Mouse (Mus musculus): ENCODE results near the gene Chn2.

Chn2 gene

DNA sequence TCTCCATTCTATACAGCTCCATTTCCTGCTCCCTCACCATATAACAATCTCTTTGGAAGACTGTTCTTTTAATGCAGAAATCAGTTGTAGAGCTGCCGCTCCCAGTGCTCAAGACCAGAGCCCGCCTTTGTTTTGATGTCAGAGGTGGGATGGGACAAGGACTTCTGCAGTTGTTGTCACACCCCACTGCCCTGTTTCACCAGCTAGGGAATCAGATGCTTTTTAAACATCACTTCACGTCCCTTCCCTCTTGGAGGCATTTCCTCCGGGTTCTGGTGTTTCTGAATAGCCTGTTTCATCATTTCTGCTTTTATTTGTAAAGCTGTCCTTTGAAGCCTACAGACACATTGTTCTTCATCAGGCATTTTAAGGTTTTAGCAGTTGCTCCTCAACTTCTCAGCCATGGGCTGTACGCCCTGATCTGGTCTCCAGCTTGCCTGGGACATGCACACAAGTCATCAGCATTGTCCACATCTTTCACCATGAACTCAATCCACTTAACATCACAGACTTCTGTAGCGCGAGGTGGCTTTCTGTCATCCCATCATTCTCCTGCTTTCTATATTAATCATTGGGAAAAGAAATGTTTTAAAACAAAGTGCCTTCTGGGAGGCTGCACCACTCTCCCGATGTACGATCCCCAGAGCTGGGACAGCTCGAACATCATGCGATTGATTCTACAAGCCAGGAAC lies 160.8 kb downstream of the Chn2 start:
- no peak for DNase-seq (ENCODE audit: low read depth, low spot score)

DNA sequence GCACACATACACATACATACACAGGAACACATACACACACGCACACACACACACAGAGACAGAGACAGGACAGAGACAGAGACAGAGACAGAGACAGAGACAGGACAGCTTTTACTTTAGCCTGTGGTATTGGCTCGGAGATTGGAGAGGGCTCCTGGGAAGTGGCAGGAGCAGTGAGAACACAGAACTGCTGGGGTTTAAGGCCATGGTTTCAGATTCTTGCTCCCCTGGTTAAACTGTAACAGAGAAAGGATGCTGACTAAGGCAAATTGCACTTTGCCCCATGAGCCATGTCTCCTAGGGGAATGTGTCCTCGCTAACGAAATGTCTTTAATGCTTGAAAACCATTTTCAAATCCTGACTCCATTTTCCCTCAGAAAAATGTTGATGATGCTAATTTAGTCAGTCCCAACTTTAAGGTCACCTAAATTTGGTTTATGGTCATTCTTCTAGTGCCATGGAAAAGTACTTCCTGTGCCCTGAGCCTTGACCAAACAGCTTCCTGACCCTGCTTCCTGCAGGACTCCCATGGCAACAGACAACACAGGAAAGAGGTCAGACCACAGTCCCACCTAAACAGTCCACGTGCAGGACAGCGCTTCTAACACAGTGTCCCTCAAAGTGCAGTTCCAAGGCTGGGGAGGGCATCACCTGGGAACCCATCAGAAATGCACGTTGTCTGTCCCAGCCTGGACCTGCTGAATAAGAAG lies 163.1 kb downstream of the Chn2 start:
- no peak for DNase-seq (ENCODE audit: low read depth, low spot score)

DNA sequence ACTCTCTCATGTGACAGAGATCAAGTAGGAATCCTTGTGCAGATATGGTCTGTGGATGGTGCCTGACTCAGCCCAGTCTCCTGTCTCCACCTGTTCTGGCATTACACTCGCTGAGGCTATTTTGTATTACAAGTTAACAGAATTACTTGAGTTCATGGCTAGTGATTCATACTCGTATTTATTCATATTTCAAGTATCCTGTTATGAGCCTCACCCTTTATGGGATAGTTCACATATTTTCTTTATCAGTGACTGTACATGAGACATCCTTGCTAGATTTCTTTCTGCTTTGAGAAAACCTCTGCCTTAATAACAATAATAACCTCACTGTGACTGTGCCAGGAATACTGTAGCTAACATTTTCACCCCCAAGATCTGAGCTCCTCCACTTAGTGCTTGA lies 164.0 kb downstream of the Chn2 start:
- DNase-seq (ENCODE audit: low read depth, low spot score) = no peak

- no peak for DNase-seq (ENCODE audit: low read depth, low spot score)
These were observed 164.6 kb downstream of the Chn2 start for GRCm38 (mm10) chr6:54203926-54204325.

DNA sequence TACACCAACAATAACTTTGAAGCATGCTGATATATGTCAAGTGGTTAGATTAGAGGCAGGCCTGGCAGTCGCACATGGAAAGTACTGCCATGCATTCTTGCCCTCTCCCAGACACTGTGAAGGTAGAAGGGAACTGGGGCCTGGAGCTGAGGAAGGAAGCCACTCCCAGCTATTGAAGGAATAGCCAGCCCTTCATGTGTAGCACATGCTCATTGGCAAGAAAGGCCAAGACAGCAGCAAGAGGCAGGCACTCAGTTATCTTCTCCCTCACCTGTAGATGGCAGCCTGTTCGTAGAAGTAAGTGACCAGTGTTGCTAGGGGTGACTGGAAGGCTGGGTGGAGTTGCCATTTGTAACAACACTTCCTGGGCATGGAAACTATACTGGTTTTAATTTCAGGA lies 165.6 kb downstream of the Chn2 start:
- no peak for DNase-seq (ENCODE audit: low read depth, low spot score)

DNA sequence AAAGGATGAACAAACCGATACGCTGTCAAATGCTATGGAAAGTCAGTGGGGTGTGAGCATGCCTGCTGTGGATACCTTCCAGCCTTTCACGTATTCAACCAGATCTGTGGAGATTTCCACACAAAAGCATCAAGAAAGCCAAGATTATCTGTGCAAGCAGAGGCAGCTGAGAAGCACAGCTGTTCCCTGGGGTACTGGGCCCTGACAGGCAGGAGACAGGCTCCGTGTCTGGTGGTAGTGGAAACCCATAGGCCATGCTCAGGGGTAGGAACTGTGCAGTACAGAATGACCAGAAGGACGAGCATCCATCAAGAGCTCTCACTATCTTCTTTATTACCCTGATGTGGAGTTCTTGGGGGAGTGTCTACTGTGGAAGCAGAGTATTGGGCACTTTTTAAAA lies 166.1 kb downstream of the Chn2 start:
- DNase-seq (ENCODE audit: low read depth, low spot score) = no peak

- DNase-seq (ENCODE audit: low read depth, low spot score) = no peak
These were observed 166.9 kb downstream of the Chn2 start for GRCm38 (mm10) chr6:54206221-54206738.

DNA sequence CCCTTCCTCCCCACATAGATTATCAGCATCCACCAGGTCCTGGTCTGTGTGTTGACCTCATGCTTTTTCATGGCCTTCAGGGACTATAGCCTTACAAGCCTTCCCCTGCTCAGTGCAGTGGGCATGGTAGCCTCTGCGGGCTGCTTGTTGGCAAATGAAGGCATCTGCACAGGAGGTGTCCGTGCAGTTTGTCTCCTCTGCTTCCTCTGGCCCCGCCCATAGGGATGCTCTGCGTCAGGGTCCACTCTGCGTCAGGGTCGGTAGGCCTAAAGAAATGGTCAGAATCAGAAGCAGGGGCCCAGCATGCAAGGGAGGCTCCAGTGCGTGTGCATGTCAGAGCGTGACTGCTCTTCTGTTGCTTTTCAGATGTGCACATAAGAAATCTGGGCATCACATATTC lies 169.4 kb downstream of the Chn2 start:
- DNase-seq (ENCODE audit: low read depth, low spot score) = no peak

- no peak for DNase-seq (ENCODE audit: low read depth, low spot score)
These were observed 171.6 kb downstream of the Chn2 start for GRCm38 (mm10) chr6:54210971-54211370.

GRCm38 (mm10) chr6:54211939-54212338 lies 172.6 kb downstream of the Chn2 start:
- no peak for DNase-seq (ENCODE audit: low read depth, low spot score)

GRCm38 (mm10) chr6:54213743-54214142 lies 174.4 kb downstream of the Chn2 start:
- no peak for DNase-seq (ENCODE audit: low read depth, low spot score)

GRCm38 (mm10) chr6:54215636-54216035 lies 176.3 kb downstream of the Chn2 start:
- DNase-seq (ENCODE audit: low read depth, low spot score) = no peak

- no peak for DNase-seq (ENCODE audit: low read depth, low spot score)
These were observed 177.2 kb downstream of the Chn2 start for GRCm38 (mm10) chr6:54216512-54216911.

- DNase-seq (ENCODE audit: low read depth, low spot score) = no peak
These were observed 180.8 kb downstream of the Chn2 start for GRCm38 (mm10) chr6:54220124-54220523.

DNA sequence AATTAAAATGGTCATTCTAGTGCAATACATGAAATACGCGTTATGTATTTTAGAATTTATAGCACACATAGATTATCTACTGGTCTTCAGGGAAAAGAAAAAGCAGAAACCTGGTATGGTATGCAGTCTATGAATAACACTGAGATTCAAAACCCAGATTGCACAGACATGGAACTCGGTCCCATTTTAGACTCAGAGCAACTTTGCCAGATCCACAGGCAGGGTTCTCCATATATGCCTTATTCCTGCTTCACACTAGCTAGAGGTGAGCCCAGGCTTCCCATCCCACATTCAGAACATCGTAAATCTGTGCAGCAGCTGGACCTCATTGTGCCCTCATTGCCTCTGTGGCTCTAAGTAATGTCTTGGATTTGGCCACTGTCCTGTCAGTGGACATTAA lies 184.2 kb downstream of the Chn2 start:
- no peak for DNase-seq (ENCODE audit: low read depth, low spot score)

DNA sequence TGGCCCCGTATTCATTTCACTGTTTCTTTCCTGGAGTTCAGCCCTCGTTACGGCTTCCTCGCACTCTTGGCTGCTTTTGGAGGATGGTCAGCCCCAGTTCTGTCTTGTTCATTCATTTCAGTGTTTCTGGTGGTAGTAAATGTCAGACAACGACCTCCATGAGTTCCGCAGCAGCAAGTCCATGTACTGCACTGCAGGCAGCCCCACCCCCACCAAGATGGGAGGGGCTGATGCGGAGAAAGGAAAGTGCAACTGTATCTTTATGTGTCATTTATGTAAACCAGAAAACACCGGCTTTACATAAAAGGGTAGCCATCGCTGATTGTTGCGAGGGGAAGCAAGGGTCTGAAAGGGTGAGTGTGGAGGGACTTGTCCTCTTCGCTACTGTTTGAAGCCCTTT lies 185.0 kb downstream of the Chn2 start:
- DNase-seq (ENCODE audit: low read depth, low spot score) = peak; percentile 14

DNA sequence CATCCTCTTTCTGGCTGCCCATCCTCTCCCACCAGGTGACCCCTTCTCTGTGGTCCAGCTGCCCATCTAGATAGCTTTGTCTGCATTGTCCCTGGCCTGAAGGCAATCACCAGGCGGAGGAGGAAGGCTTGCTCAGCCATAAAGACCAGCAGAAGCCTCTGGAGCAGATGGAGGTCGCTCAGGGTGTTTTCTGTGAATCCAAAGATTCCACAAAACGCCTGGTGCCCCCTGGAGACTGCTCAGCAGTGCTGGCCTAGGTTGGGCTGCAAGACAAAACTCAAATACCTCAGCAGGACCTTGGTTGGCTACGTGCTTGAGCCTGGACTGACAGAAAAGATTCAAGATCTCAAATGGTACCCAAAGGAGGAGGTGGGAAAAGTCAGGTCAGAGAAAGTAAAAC lies 186.0 kb downstream of the Chn2 start:
- no peak for DNase-seq (ENCODE audit: low read depth, low spot score)

DNA sequence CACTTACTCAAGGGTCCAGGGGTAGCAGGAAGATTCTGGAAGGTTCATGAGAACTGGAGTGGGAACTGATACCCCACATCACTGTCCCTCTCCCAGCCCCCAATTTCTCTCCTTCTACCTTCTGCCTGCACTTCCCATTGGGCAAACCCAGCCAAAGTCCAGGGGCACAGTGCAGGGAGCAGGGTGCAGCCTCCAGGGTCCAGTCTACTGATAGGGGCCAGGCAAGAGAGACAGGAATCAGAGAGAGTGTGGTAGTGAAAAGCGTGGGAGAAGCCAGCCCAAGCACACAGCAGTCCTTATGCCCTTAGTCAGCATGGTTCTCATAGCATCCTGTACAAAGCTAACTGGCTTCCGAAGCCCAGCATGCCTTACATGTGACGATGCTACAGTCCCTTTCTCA lies 187.7 kb downstream of the Chn2 start:
- no peak for DNase-seq (ENCODE audit: low read depth, low spot score)

DNA sequence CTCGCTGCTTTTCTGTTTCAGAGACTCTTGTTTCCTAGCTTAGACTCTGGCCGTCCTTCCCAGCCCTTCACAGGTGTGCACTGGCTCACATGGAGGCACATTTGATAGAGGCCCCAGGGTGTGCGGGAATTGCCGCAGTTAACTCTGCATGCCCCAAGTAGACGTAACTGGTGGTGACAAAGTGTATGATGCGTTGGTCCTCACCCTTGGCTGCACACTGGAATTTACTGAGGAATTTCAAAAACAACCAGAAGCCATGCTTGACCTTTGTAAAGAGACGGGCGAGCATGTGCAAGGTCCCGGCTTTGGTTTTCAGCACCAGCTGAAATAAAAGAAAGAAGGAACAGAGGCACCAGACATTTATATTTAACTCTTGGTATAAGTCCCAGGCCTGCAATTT lies 189.1 kb downstream of the Chn2 start:
- DNase-seq (ENCODE audit: low read depth, low spot score) = no peak

GRCm38 (mm10) chr6:54228874-54229273 lies 189.5 kb downstream of the Chn2 start:
- DNase-seq (ENCODE audit: low read depth, low spot score) = peak; percentile 53

DNA sequence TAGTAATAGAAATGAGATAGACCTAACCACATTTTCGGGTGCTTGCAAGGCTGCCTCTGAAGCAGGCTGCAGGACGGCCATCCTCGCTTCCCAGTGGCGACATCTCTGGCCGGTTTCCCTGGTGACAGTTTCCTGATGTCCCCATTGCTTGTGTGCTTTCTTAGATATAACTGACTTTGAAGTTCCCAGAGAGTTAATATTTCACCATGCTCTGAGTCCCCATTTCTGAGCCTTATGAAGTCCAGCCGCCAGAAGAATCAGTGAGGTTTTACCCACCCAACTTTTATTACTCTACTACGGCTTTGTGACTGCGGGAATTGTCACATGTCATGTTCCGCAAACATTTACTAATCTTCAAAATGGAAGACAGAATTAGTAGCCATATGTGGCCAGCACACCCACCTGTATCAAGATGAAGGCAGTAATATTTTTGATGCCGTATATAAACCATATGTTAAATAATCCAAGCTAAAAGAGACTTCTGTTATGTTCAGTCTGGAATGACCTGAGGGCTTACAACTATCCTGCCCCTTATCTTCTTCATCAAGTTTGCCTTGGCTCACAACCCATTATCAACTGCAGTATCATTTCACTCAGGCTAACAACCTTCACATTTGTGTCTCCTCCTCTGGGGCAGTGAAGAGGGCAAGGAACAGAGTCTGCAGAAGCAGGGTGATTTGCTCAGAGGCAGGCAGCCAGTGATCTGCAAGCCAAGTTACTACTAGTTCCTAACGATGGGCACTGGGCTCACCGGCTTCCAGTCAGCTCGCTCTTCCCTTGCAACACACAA lies 192.6 kb downstream of the Chn2 start:
- DNase-seq (ENCODE audit: low read depth, low spot score) = no peak

- no peak for DNase-seq (ENCODE audit: low read depth, low spot score)
These were observed 197.1 kb downstream of the Chn2 start for GRCm38 (mm10) chr6:54236441-54236840.
